ENCODE assay signal across 27 mouse cellular contexts in the genomic region with DNA sequence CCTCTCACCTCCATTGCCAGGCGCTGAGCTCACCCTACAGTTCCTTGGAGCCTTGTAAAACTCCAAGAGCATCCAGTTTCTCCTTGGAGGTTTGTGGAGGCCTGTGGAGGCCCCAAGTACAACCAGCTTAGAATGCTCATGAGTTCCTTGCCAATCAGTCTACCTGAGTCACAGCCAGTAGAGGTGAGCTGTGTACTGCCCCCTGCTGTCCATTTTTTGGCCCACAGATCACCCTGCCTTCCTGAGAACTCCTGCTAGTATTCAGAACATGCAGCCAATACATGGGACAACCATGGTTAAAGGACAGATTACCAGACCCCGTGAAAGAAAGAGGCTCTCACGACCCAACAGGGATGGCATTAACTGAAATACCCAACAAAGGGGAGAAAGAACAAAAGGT.
DNase-seq lines count a peak whose midpoint lies in the region; ATAC-seq and TF ChIP-seq lines count a peak whose summit lies in the region.
"Had no signal": no experiment of that assay in that cellular context is flagged by ENCODE, and none has a peak within 500 bp of the region (broad histone marks: within the 10 kb centered on the region; RNA-seq: fewer than 3 reads in every experiment).

No protein-coding gene starts in this region.

- intact Hi-C loops in left cerebral cortex, postnatal 25 days (cut with DNase I) = no loop called here

- peak; percentile 24; the same call in 1 of the 2 replicates for TF ChIP-seq CTCF in liver, embryonic 14.5 days (IDR thresholded peaks at IDR 0.05; ENCODE audit: low read depth)
- no peak for TF ChIP-seq CTCF in liver, postnatal 0 days (IDR thresholded peaks at IDR 0.05; ENCODE audit: low read depth)
- TF ChIP-seq CTCF in E14TG2a.4 (conservative IDR thresholded peaks at IDR 0.05; ENCODE audit: low read length) = peak; percentile 51; the same call in 1 of the 2 replicates

- H3K9me3 ChIP-seq in liver, embryonic 14.5 days (ENCODE audit: control insufficient read depth, low read length) = no peaks in the 10 kb centered on the region
- no peaks in the 10 kb centered on the region for H3K9me3 ChIP-seq in liver, postnatal 0 days (ENCODE audit: low read length)
- H3K9me3 ChIP-seq in E14TG2a.4 (ENCODE audit: low read length) (no peaks in the 10 kb centered on the region), ES-E14 (ENCODE audit: control insufficient read depth, insufficient read depth, low read depth, low read length) (no peaks in the 10 kb centered on the region)
- H3K9me3 ChIP-seq: embryonic facial prominence, embryonic 12.5 days; embryonic facial prominence, embryonic 15.5 days; hindbrain, embryonic 12.5 days; intestine, embryonic 15.5 days had no signal

- no peak for TF ChIP-seq EP300 in liver, embryonic 14.5 days (IDR thresholded peaks at IDR 0.05; ENCODE audit: low read depth)
- TF ChIP-seq EP300 in liver, postnatal 0 days (IDR thresholded peaks at IDR 0.05; ENCODE audit: low read depth) = no peak

- H3K9ac ChIP-seq in liver, embryonic 14.5 days (replicated peaks) = no peak overlapping the region
- no peak overlapping the region for H3K9ac ChIP-seq in liver, postnatal 0 days (replicated peaks)
- H3K9ac ChIP-seq in ES-E14 (ENCODE audit: insufficient read depth, low read depth, low read length, poor library complexity, severe bottlenecking) = no peak overlapping the region
- H3K9ac ChIP-seq: embryonic facial prominence, embryonic 12.5 days; embryonic facial prominence, embryonic 15.5 days; forebrain, postnatal 0 days; hindbrain, embryonic 12.5 days; intestine, embryonic 15.5 days had no signal

- in situ Hi-C loops in ES-E14 (cut with MboI; ENCODE audit: low sequenced_read_pairs in 2 of 2, unreplicated experiment in 2 of 2) = no loop called here

- H3K27ac ChIP-seq in liver, embryonic 14.5 days = no peak overlapping the region
- H3K27ac ChIP-seq in liver, postnatal 0 days (ENCODE audit: low read depth) = no peak overlapping the region
- H3K27ac ChIP-seq in ES-E14 (ENCODE audit: insufficient read depth, low read depth, low read length, poor library complexity, severe bottlenecking) = no peak overlapping the region
- H3K27ac ChIP-seq: embryonic facial prominence, embryonic 12.5 days; embryonic facial prominence, embryonic 15.5 days; gastrocnemius, adult 2 months; hindbrain, embryonic 12.5 days; intestine, embryonic 15.5 days had no signal

- no peak for ATAC-seq in liver, embryonic 14.5 days (ENCODE audit: insufficient read depth)
- no peak for ATAC-seq in liver, postnatal 0 days
- ATAC-seq: forebrain, embryonic 14.5 days; forebrain, postnatal 0 days; hindbrain, embryonic 16.5 days; intestine, embryonic 15.5 days; Patski had no signal

- H3K4me1 ChIP-seq in liver, embryonic 14.5 days (replicated peaks; ENCODE audit: control insufficient read depth in 2 of 2, insufficient read depth in 2 of 2, low read length in 1 of 2) = no peaks in the 10 kb centered on the region
- H3K4me1 ChIP-seq in liver, postnatal 0 days (ENCODE audit: insufficient read depth) = no peaks in the 10 kb centered on the region
- no peaks in the 10 kb centered on the region for H3K4me1 ChIP-seq in E14TG2a.4 (replicated peaks; ENCODE audit: low read depth, low read length)
- no peaks in the 10 kb centered on the region for H3K4me1 ChIP-seq in ES-E14 (ENCODE audit: control insufficient read depth in 2 of 2, insufficient read depth in 2 of 2, low read length in 2 of 2, poor library complexity in 1 of 2)
- H3K4me1 ChIP-seq: embryonic facial prominence, embryonic 12.5 days; embryonic facial prominence, embryonic 15.5 days; hindbrain, embryonic 12.5 days; intestine, embryonic 15.5 days had no signal

- no peak overlapping the region for H3K4me2 ChIP-seq in liver, embryonic 14.5 days (ENCODE audit: low read depth)
- H3K4me2 ChIP-seq in liver, postnatal 0 days (ENCODE audit: low read depth, low read length) = no peak overlapping the region
- H3K4me2 ChIP-seq: embryonic facial prominence, embryonic 12.5 days; embryonic facial prominence, embryonic 15.5 days; heart, embryonic 11.5 days; hindbrain, embryonic 12.5 days; intestine, embryonic 15.5 days had no signal

- H3K36me3 ChIP-seq in liver, embryonic 14.5 days (replicated peaks; ENCODE audit: control insufficient read depth, insufficient read depth, low read depth) = no peaks in the 10 kb centered on the region
- no peaks in the 10 kb centered on the region for H3K36me3 ChIP-seq in liver, postnatal 0 days (replicated peaks; ENCODE audit: insufficient read depth, low read length)
- no peaks in the 10 kb centered on the region for H3K36me3 ChIP-seq in E14TG2a.4 (ENCODE audit: insufficient read depth, low read length)
- no peaks in the 10 kb centered on the region for H3K36me3 ChIP-seq in ES-E14 (ENCODE audit: control insufficient read depth, insufficient read depth, low read length, poor library complexity, severe bottlenecking)
- H3K36me3 ChIP-seq: embryonic facial prominence, embryonic 12.5 days; embryonic facial prominence, embryonic 15.5 days; hindbrain, embryonic 12.5 days; intestine, embryonic 15.5 days had no signal

- H3K4me3 ChIP-seq in liver, embryonic 14.5 days (ENCODE audit: insufficient read depth in 1 of 2, low read depth in 2 of 2, low read length in 2 of 2) = no peak overlapping the region
- no peak overlapping the region for H3K4me3 ChIP-seq in liver, postnatal 0 days (ENCODE audit: low read depth, low read length)
- H3K4me3 ChIP-seq in E14TG2a.4 (replicated peaks; ENCODE audit: low read length) (no peak overlapping the region), ES-E14 (ENCODE audit: insufficient read depth in 1 of 2, low read depth in 1 of 2, low read length in 2 of 2, poor library complexity in 1 of 2, severe bottlenecking in 1 of 2) (no peak overlapping the region)
- H3K4me3 ChIP-seq: embryonic facial prominence, embryonic 12.5 days; embryonic facial prominence, embryonic 15.5 days; gastrocnemius, adult 2 months; hindbrain, embryonic 12.5 days; intestine, embryonic 15.5 days had no signal

- 38% methylated on average over 3 of the region's 3 CpGs for WGBS in liver, embryonic 14.5 days (ENCODE audit: insufficient replicate concordance)
- WGBS in liver, postnatal 0 days (ENCODE audit: insufficient replicate concordance) = 65% methylated on average over 3 of the region's 3 CpGs

- DNase-seq in liver, embryonic 14.5 days (ENCODE audit: low read depth in 3 of 3, low spot score in 3 of 3) = no peak
- DNase-seq in liver, postnatal 0 days = no peak
- peak; percentile 37 for DNase-seq in ES-E14 (ENCODE audit: low read depth, low spot score)
- peak; percentile 61 for DNase-seq in ZHBTc4 (ENCODE audit: low read depth, low spot score)
- DNase-seq in layer of hippocampus, adult 9-11 months = no peak
- DNase-seq in left cerebral cortex, postnatal 25 days (ENCODE audit: low spot score in 2 of 2) = no peak
- DNase-seq in right cerebral cortex, adult 2 months (ENCODE audit: low spot score in 2 of 2) = no peak
- DNase-seq: adrenal gland, postnatal 10 days; adrenal gland, postnatal 36 days; B cell, adult 2 months; cerebellum, adult 11 months; cerebellum, adult 2 months; cerebellum, adult 9-11 months; cerebellum, postnatal 25 days; forebrain, postnatal 0 days; gastrocnemius, adult 2 months; gastrocnemius, postnatal 14 days; heart, adult 11 months had no signal

- H3K27me3 ChIP-seq in liver, embryonic 14.5 days (ENCODE audit: control insufficient read depth, insufficient read depth, low read length) = no peaks in the 10 kb centered on the region
- no peaks in the 10 kb centered on the region for H3K27me3 ChIP-seq in liver, postnatal 0 days (ENCODE audit: insufficient read depth, low read length)
- H3K27me3 ChIP-seq in E14TG2a.4 (ENCODE audit: insufficient read depth, low read length) = no peaks in the 10 kb centered on the region
- H3K27me3 ChIP-seq: embryonic facial prominence, embryonic 15.5 days; hindbrain, embryonic 12.5 days; intestine, embryonic 15.5 days; Patski had no signal

TF ChIP-seq in ES-E14, 5 proteins besides CTCF, POLR2A, EP300 and RAD21:
- TF ChIP-seq HCFC1 (IDR thresholded peaks at IDR 0.05; ENCODE audit: borderline replicate concordance, insufficient read depth, low read length) = no peak
- no peak for TF ChIP-seq ZC3H11A (IDR thresholded peaks at IDR 0.05; ENCODE audit: borderline replicate concordance, low read depth, low read length)
- TF ChIP-seq CHD2 (IDR thresholded peaks at IDR 0.05; ENCODE audit: low read depth, low read length) = no peak
- TF ChIP-seq ZNF384 (IDR thresholded peaks at IDR 0.05; ENCODE audit: low read depth, low read length) = no peak
- no peak for TF ChIP-seq MAFK (IDR thresholded peaks at IDR 0.05; ENCODE audit: insufficient read depth, low read depth, low read length)

Comparison
In these comparisons a context has a peak if more than half of its experiments do, and no peak if none do; other contexts are left out.
1. DNase-seq: peak in ES-E14 (single experiment) and ZHBTc4 (single experiment); none in liver, embryonic 14.5 days (0 of 3), liver, postnatal 0 days (single experiment), layer of hippocampus, adult 9-11 months (single experiment), left cerebral cortex, postnatal 25 days (0 of 2) and right cerebral cortex, adult 2 months (0 of 2).